Mouse (Mus musculus) limb, embryonic 14.5 days (tissue): ENCODE results near the gene C8a. TPM values are rescaled to one million over a fixed set of nuclear protein-coding genes. Genes with fewer than 3 reads are reported as not detected.

Source experiments
- ATAC-seq: fragments of 200-750 bp; cut with Nextera tagmentation; 2 replicates; pipeline ENCODE4 v1.8.0; 2017; ENCODE audit warnings: low read depth, moderate number of reproducible peaks, moderate TSS enrichment; ENCODE audit not compliant: low FRiP score
- DNase-seq: peaks from one replicate; pipeline ENCODE4 v3.0.0-alpha.2; 2015; ENCODE audit warnings: low spot score
- H3K27ac ChIP-seq: fragments of 300-500 bp; sonication (generic); replicated peaks from 2 replicates; pipeline ENCODE4 v1.5.1; 2014; ENCODE audit warnings: low read depth, mild to moderate bottlenecking, low read length, moderate library complexity, mixed read lengths
- H3K27me3 ChIP-seq: fragments of 300-500 bp; sonication (generic); 2 replicates; pipeline ENCODE4 v1.6.1; 2014; ENCODE audit warnings: low read length, mixed read lengths; ENCODE audit not compliant: control insufficient read depth, insufficient read depth
- H3K36me3 ChIP-seq: fragments of 300-500 bp; sonication (generic); 2 replicates; pipeline ENCODE4 v1.6.1; 2014; ENCODE audit warnings: mild to moderate bottlenecking, low read length, moderate library complexity, mixed read lengths; ENCODE audit not compliant: control insufficient read depth, insufficient read depth
- H3K4me1 ChIP-seq: fragments of 300-500 bp; sonication (generic); 2 replicates; pipeline ENCODE4 v1.6.1; 2014; ENCODE audit warnings: antibody characterized with exemption, low read length, mixed read lengths; ENCODE audit not compliant: control insufficient read depth, insufficient read depth
- H3K4me2 ChIP-seq: fragments of 300-500 bp; sonication (generic); replicated peaks from 2 replicates; pipeline ENCODE4 v1.6.1; 2014; ENCODE audit warnings: low read depth, mild to moderate bottlenecking, low read length, moderate library complexity; ENCODE audit not compliant: severe bottlenecking
- H3K4me3 ChIP-seq: fragments of 300-500 bp; sonication (generic); replicated peaks from 2 replicates; pipeline ENCODE4 v1.5.1; 2014; ENCODE audit warnings: low read length
- H3K9ac ChIP-seq: fragments of 300-500 bp; sonication (generic); 2 replicates; pipeline ENCODE4 v1.6.1; 2014; ENCODE audit warnings: mild to moderate bottlenecking, low read depth, low read length, moderate library complexity; ENCODE audit not compliant: severe bottlenecking
- H3K9me3 ChIP-seq: fragments of 300-500 bp; sonication (generic); 2 replicates; pipeline ENCODE4 v1.6.1; 2016; ENCODE audit warnings: low read length; ENCODE audit not compliant: control insufficient read depth
- POLR2A ChIP-seq: fragments of 200-500 bp; IDR thresholded peaks from 2 replicates; pipeline ENCODE4 v1.8.0; 2012; ENCODE audit warnings: inconsistent platforms, mild to moderate bottlenecking, moderate library complexity, borderline replicate concordance; ENCODE audit not compliant: insufficient read depth, insufficient read length; ENCODE audit errors: extremely low read depth
- WGBS: fragments of 180-500 bp; shearing (Covaris S2); extraction: QIAGEN DNeasy Blood & Tissue Kit; methylation state at CpG from one replicate; pipeline ENCODE4 v1.1.7; 2014; 5-methylcytosine and 5-hydroxymethylcytosine counted together
- polyA plus RNA-seq, 2 experiments: library from polyadenylated mRNA; depleted of rRNA in 1 of 2; stranded (reverse) in 1 of 2; unstranded in 1 of 2; fragments of >200 nt; fragmentation: Nextera tagmentation in 1 of 2; extraction: Ambion mirVana in 1 of 2; gene quantifications; 2 replicates each; pipeline versions ENCODE4 v1.2.1 to v1.2.3; 2012 to 2014

The C8a gene
- polyA plus RNA-seq, 2 experiments, result 0.04 TPM; not detected in 1

DNA sequence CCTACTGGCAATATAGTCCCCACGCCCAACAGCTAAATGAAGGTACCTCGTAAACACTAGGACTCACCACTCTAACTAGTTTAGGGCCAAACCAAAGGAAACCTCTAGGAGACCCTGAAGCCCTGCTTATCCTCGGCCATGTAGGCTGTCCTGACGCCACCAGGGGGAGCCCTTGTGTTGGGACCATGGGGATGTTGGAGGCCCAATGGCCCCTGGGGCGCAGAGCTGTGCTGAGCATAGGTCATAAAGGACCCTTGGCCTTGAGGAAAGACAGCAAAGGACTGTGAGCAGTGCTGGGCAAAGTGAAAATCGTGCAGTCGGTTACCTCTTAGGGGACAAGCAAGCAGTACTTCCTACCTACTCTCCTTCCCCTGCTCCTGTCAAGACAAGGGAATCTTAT, 35.5 kb upstream of the C8a start:
- TF ChIP-seq POLR2A, result no peak
- WGBS, result 26% methylated on average over 7 of the region's 7 CpGs
- Histone ChIP-seq H3K4me3 (no peak overlapping the region), H3K4me1 (no peaks in the 10 kb centered on the region; the same call in 1 of the 2 replicates), H3K27ac (no peak overlapping the region), H3K9me3 (no peaks in the 10 kb centered on the region), H3K9ac (no peak overlapping the region), H3K36me3 (no peaks in the 10 kb centered on the region), H3K27me3 (peaks cover 6% of the 10 kb centered on the region; the same call in 1 of the 2 replicates), H3K4me2 (no peak overlapping the region)
- peak; percentile 37 for DNase-seq
- no peak for ATAC-seq

- DNase-seq (no peak), ATAC-seq (no peak)
- Histone ChIP-seq H3K9me3 (no peaks in the 10 kb centered on the region), H3K9ac (no peak overlapping the region), H3K36me3 (no peaks in the 10 kb centered on the region), H3K4me2 (no peak overlapping the region), H3K27ac (no peak overlapping the region), H3K27me3 (no peaks in the 10 kb centered on the region), H3K4me3 (no peak overlapping the region), H3K4me1 (no peaks in the 10 kb centered on the region)
- no peak for TF ChIP-seq POLR2A
- 82% methylated on average over 6 of the region's 6 CpGs for WGBS
Measured at GRCm38 (mm10) chr4:104905049-104905448, 28.9 kb upstream of the C8a start.

DNA sequence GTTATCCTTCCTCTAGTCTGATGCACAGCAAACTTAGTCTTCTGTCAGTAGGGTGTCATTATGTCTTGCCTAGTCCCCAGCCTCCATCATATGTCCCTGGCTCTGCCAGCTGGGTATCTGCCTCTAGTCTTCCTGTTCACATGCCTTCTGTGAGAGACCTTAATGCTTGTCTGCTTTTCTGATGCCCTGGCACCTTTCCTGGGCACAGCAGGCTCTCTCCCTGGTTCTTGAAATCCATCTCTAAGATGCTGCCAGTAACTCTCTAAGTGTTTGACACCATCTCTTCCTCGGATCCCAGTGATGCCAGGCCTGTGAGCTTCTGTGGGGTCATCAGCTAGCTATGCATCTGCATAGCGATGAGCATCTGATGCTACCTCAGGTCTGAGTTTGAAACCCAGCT, 26.6 kb upstream of the C8a start:
- 84% methylated on average over 2 of the region's 2 CpGs for WGBS
- Histone ChIP-seq H3K4me3 (no peak overlapping the region), H3K4me2 (no peak overlapping the region), H3K36me3 (no peaks in the 10 kb centered on the region), H3K27me3 (no peaks in the 10 kb centered on the region), H3K27ac (no peak overlapping the region), H3K4me1 (no peaks in the 10 kb centered on the region), H3K9ac (no peak overlapping the region), H3K9me3 (no peaks in the 10 kb centered on the region)
- ATAC-seq (no peak), DNase-seq (no peak)
- TF ChIP-seq POLR2A, result no peak

DNA sequence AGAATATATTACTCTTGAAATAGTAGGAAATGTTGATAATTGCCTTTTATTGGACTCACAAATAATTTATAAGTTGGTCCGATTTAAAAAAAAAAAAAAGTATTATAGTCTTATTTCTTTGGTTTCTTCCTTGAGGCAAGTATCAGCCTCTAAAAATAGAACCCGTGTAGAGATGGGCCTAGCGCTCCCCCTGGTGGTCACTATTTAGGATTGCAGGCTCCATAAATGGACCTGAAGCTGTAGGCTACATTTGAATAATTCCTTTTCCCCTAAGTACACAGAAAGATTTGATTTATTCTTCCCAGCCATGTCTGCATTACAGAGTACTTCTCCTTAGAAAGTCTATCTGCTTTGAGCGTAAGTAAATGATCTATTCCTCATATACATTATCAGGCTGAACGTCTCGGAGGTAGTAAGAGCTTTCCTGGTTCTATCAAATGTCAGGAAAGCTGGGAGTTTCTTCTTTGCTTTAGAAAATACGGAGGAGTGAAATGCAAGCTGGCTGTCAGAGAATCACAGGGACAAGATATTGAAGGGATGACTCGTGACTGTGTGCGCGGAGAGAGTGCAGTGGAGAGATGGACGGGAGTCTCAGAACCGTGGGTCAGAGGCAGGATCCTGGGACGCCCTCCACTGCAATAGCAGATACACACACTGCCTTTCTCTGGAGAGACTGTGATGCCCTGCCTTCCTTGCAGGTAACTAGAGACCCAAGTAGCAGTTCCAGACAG, 18.0 kb upstream of the C8a start:
- DNase-seq, result peak; percentile 79

GRCm38 (mm10) chr4:104893588-104893987, 17.4 kb upstream of the C8a start:
- ATAC-seq (no peak), DNase-seq (no peak)
- Histone ChIP-seq H3K4me3 (no peak overlapping the region), H3K36me3 (no peaks in the 10 kb centered on the region), H3K9ac (no peak overlapping the region), H3K27me3 (no peaks in the 10 kb centered on the region), H3K9me3 (no peaks in the 10 kb centered on the region), H3K4me1 (peaks cover 6% of the 10 kb centered on the region; the same call in 1 of the 2 replicates), H3K4me2 (no peak overlapping the region), H3K27ac (no peak overlapping the region)
- 73% methylated on average over 5 of the region's 5 CpGs for WGBS
- no peak for TF ChIP-seq POLR2A

More for the DNA sequence above, 18.0 kb upstream of the C8a start:
- no peak overlapping the region for H3K4me3 ChIP-seq
- H3K27me3 ChIP-seq, result no peaks in the 10 kb centered on the region
- no peaks in the 10 kb centered on the region for H3K9me3 ChIP-seq
- H3K4me1 ChIP-seq, result peaks cover 3% of the 10 kb centered on the region; the same call in 1 of the 2 replicates
- no peak for TF ChIP-seq POLR2A
- WGBS, result 55% methylated on average over 13 of the region's 13 CpGs
- no peaks in the 10 kb centered on the region for H3K36me3 ChIP-seq
- ATAC-seq, result no peak
- H3K4me2 ChIP-seq, result no peak overlapping the region
- no peak overlapping the region for H3K27ac ChIP-seq
- no peak overlapping the region for H3K9ac ChIP-seq

DNA sequence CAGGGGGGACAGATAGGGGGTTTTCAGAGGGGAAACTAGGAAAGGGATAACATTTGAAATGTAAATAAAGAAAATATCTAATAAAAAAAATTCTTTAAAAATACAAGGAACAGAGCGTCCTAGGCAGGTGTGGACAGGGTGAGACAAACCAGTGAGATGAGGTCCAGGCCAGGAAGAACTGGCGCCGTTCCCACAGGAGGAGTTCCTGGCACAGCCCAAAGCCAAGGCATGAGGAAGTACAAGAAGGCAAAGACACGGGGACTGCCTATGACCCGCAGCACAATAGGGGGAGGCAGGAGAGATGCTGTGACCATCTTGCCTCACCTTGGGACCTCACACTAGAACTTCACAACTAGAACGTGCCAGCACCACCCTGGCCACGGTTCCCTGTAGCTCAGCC, 15.5 kb upstream of the C8a start:
- H3K4me2 ChIP-seq, result no peak overlapping the region
- no peak for TF ChIP-seq POLR2A
- no peak overlapping the region for H3K4me3 ChIP-seq
- H3K9ac ChIP-seq, result no peak overlapping the region
- H3K4me1 ChIP-seq, result peaks cover 6% of the 10 kb centered on the region; the same call in 1 of the 2 replicates
- no peaks in the 10 kb centered on the region for H3K9me3 ChIP-seq
- no peaks in the 10 kb centered on the region for H3K36me3 ChIP-seq
- ATAC-seq (no peak), DNase-seq (no peak)
- no peak overlapping the region for H3K27ac ChIP-seq
- 84% methylated on average over 7 of the region's 7 CpGs for WGBS
- no peaks in the 10 kb centered on the region for H3K27me3 ChIP-seq
